Mouse (Mus musculus) left cerebral cortex, adult 2 months (tissue): ENCODE measurements around the gene Ltbp1. TPM values are rescaled to one million over a fixed set of nuclear protein-coding genes. Genes with fewer than 3 reads are reported as not detected.

Experiments
- DNase-seq, 2 experiments: peaks; one replicate each; pipeline ENCODE4 v3.0.0; 2021 to 2022; ENCODE audit warnings: low spot score in 2 of 2, mixed read lengths in 1 of 2; ENCODE audit errors: extremely low spot score in 1 of 2
- H3K27ac ChIP-seq: fragments of 200-600 bp; 2 replicates; pipeline ENCODE4 v1.8.1; 2022
- H3K4me3 ChIP-seq: fragments of 200-600 bp; 2 replicates; pipeline ENCODE4 v1.8.1; 2022
- CTCF ChIP-seq: fragments of 200-600 bp; IDR thresholded peaks from 2 replicates; pipeline ENCODE4 v1.8.1; 2022; ENCODE audit warnings: antibody characterized with exemption, mild to moderate bottlenecking, moderate library complexity
- intact Hi-C: fragments of 180-260 bp; cut with DNase I; formaldehyde crosslinking; loops from one replicate; pipeline ENCODE4 v1.15.1; 2025
- total RNA-seq, 2 experiments: library from RNA; stranded (reverse); gene quantifications; 2 replicates each; pipeline ENCODE4 v1.2.3; 2021

The Ltbp1 gene
- total RNA-seq, 2 experiments from 2014 or later = 8.5 to 9.3 TPM

DNA sequence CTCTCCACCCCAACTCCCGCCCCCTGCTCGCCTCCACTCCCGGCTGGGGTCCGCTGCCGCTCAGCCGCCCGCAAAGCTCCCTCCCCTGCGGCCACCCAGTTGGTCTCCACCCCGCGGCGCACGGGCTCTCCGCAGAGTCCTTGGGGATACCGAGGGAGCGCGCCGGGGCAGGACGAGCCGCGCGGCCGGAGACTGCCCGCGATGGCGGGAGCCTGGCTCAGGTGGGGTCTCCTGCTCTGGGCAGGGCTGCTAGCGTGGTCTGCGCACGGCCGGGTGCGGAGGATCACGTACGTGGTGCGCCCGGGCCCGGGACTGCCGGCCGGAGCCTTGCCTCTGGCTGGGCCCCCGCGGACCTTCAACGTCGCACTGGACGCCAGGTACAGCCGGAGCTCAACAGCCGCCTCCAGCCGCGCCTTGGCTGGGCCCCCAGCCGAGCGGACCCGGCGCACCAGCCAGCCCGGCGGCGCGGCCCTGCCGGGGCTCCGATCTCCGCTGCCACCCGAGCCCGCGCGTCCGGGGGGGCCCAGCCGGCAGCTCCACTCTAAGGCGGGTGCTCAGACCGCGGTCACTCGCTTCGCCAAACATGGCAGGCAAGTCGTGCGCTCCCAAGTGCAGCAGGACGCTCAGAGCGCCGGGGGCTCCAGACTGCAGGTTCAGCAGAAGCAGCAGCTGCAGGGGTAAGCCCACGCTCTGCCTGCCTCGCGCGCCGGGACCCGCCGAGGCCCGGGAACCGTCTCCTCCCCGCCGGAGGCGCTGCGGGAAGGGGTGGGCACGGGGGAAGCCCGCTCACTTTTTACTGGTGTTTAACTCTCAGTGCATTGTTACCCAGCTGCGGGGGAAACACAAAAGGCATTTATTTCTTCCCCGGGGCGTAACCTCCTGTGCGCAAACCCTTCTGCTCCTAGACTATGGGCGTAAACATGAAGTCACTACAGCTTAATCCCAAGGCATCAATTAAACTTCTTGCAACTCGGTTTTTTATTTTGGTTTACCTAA lies 615 bp downstream of the Ltbp1 start:
- no peak; the same call in 1 of the 2 replicates for TF ChIP-seq CTCF
- Histone ChIP-seq H3K27ac (no peak overlapping the region), H3K4me3 (peak overlapping the region; percentile 66)
- intact Hi-C loops = loop anchor here (1.0 to 5.0 kb wide), 2 partner anchors 81 to 195 kb away; no protein-coding TSS in a partner anchor
- DNase-seq = peak; percentile 37 to 40

DNA sequence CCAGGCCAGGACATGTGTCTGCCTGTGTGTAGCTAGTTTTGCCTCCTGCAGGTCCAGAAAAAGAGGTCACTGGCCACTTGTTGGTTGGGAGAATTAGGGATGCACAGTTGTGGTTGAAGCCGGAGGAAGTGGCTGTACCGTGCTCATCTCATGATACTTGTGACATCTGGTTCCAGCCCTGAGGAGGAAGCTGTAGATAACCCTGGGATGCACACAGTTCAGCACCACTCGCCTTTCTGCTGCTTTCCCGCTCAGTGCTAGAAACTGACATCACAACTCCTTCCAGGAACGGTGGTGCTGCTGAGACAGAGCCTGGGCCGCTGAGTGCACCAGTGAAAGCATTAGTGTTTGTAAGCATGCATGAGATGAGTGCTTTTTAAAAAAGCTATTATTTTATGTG lies 5.6 kb downstream of the Ltbp1 start:
- Histone ChIP-seq H3K27ac (no peak overlapping the region), H3K4me3 (no peak overlapping the region)
- DNase-seq = no peak
- intact Hi-C loops = no loop called here
- TF ChIP-seq CTCF = no peak

DNA sequence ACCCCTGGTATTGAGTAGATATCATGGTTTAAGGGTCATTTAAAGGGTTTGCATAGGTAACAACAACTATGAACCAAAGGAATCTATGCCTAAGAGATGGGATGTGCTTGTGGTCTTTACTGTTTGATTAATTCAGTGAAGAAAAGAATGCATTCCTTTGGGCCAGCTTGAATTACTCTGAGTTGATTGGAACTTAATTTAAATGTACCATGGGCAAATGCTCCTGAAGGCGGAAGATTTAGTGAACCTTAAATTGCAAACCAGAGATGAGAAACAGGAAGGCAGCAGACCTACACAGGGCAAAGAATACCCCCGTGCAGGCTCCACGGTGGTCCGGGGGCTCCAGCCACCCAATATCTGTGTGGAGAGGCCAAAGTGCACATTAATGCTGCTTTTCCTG lies 7.8 kb downstream of the Ltbp1 start:
- Histone ChIP-seq H3K27ac (no peak overlapping the region), H3K4me3 (no peak overlapping the region)
- intact Hi-C loops = no loop called here
- DNase-seq = no peak
- no peak for TF ChIP-seq CTCF

DNA sequence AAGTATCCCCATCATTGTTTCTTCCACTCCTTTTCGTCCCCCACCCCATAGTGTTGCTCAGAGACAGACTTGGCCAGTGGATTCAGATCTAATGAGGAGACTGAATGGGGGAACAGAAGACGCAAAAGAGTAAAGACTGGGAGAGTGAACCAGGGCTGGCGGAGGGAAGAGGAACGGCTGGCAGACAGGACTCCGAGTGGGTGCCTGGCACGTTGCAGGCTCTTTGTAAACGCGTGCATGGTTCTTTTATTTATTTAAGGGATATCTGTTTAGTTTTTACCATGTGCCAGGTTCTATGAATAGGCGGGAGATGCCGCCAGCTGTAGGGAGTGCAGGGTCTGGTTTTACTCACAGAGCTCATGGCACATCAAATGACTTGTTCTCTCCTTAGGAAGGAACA lies 8.5 kb downstream of the Ltbp1 start:
- Histone ChIP-seq H3K4me3 (no peak overlapping the region), H3K27ac (no peak overlapping the region)
- peak in 1 of 2 experiments; percentile 15 for DNase-seq
- intact Hi-C loops = no loop called here
- TF ChIP-seq CTCF = no peak

DNA sequence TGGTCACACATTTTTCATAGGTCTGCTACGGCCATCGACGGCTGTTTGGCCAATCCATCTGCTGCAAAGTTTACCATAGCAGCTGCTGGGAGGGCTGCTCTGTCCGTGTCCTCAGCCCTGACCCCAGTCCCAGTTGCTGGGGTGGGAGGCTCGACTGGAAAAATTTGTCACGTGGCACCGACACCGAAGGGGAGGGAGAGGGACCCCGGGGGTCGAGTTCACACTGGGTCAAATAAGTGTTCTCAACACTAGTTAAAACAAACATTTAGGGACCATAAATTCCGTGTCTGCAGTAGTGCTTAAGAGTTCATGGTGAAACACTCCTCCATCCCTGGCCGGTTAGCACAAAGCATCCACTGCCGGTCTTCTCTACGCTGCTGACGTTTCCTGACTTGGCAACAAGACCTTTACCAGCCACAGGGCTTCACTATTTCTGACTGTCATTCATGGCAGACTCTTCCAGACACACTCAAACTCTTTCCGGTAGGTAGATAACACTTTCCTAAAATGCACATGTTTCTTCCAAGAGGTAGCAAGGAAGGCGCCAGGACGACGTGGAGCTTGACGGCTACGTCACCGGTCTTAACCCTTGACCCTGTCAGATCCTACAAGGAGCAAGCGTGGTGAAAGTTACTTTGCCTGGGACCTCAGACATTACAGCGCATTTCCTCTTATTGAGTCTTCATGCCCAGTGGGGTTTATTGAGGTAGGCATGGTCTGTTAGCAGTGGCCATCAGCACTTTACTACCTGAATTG lies 9.4 kb downstream of the Ltbp1 start:
- H3K4me3 ChIP-seq = no peak overlapping the region
- TF ChIP-seq CTCF = no peak
- DNase-seq = no peak
- intact Hi-C loops = no loop called here
- no peak overlapping the region for H3K27ac ChIP-seq

DNA sequence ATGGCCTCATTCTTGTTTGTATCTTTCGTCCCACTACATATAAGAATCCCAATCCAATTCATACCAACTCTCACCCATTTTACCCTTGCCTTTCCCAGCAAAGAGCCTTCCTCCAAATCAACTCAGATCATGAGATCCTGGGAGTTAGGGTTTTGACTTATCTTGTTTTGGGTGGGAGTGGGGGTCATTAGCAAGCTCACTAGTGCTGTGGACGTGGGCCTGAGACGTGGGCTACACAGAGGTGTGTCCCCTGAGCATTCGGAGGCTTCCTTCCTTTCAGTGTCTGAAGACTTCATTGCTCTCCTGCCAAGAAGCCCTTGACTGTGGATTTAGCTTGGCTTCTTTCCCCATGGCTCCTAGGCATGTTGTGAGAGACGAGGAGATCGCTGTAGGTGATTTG lies 10.2 kb downstream of the Ltbp1 start:
- no peak overlapping the region for H3K27ac ChIP-seq
- DNase-seq = no peak
- no peak overlapping the region for H3K4me3 ChIP-seq
- intact Hi-C loops = no loop called here
- TF ChIP-seq CTCF = no peak

DNA sequence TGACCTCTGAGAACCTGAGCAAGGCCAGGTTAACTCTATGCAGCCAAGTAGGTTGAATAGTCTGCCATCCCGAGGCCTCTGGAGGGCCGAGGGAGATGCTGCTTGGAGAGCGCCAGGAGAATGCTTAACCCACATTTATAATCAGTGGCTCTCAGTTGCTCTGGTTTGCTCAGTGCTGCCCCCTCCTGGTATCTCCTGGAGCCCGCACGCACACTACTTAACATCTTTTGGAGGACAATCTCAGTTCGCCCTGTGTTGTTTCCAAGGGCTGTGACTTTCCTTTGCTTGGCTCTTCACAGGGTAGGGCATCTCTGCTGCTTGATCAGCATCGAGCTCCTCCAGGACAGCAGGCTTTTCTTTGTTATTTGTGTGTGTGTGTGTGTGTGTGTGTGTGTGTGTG lies 12.1 kb downstream of the Ltbp1 start:
- Histone ChIP-seq H3K4me3 (no peak overlapping the region), H3K27ac (no peak overlapping the region)
- DNase-seq = no peak
- intact Hi-C loops = no loop called here
- TF ChIP-seq CTCF = peak; percentile 47

DNA sequence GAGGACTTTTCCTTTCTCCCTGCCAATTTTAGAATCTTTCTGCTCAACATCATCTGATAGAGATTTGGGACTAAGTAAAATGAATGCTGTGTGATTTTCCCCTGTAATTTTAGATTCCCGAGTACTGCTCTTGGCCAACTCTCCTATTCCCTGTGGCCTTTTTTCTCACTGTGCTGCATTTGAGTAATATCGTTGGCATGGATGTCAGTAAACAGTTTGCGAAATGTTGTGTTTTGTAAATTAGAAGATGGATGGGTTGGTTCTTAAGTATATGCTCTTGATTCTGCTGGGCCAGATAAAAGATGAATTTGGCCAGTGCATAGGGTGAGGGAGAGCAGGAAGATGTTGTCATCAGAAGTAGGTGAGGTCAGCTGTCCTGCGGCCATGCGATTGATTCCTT lies 12.8 kb downstream of the Ltbp1 start:
- no peak overlapping the region for H3K4me3 ChIP-seq
- DNase-seq = no peak
- intact Hi-C loops = no loop called here
- no peak for TF ChIP-seq CTCF
- H3K27ac ChIP-seq = no peak overlapping the region

DNA sequence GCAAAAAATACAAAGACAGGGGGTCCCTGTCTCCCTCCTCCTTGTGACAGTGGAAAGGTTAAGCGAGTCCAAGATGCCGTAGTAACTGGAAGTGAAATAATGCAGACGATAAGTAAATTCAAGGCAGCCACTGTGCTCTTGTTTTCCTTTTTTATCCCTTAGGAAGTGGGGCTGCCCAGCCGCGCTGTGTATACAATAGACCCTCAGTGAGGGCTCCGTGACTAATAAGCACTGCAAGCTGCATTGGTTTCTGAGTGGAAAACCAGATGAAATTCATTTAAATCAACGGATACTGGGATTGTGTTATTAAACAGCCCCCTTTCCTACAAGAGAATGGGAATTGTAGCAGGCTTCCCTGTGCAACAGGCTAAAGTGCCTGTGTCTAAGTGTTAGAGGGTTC lies 14.7 kb downstream of the Ltbp1 start:
- Histone ChIP-seq H3K27ac (no peak overlapping the region), H3K4me3 (no peak overlapping the region)
- intact Hi-C loops = no loop called here
- DNase-seq = no peak
- TF ChIP-seq CTCF = no peak

DNA sequence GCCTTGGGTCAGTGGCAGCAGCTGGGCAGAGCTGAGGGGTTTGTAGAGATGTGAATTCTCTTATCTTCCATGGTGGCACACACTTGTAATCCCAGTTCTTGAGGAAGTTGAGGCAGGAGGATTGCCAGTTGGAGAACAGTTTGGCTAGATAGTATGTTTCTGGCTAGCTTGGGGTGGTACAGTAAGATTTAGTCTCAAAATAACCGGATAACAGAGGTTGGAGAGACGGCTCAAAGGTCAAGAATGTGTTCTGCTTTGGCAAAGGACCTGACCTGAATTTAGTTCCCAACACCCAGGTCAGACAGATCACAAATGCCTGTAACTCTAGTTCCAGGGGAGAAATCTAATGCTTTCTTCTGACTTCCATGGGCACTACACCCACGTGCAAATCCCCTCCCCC lies 15.3 kb downstream of the Ltbp1 start:
- intact Hi-C loops = no loop called here
- no peak for TF ChIP-seq CTCF
- H3K27ac ChIP-seq = no peak overlapping the region
- no peak overlapping the region for H3K4me3 ChIP-seq
- DNase-seq = no peak

DNA sequence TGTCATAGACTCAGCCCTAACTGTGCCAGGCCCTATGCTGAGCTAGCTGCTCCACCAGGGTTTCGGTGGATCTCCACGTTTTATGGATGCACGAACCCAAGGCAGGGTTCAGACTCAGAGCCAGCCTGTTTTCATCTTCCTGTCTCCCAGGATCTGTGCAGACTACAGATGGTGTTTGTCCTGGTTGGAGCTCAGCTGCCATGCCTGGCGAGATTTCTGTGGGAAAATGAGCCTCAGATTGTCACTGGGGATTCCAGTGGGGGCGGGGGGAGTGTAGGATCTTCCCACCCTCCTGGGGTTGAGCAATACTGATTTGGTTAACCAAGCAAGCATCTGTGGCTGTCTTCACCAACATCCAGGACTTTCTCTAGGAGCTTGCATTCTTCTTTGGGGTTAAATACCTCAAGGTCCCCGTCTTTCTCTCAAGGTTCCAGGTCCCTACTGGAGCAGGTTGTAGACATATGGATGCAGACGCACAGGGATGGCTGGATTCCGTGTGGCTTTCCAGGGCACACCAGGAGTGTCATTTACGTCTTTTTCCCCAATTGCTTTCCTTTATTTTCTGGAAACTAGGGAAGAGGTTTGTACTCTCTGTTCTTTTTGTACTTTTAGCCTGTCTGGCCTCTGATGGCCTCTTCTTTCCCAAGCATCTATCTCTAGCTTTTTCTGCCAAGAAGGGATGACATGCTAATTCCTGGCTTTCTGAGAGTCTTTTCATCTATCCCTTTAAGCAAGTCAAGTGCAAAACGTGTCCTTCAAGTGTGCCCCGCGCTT lies 22.2 kb downstream of the Ltbp1 start:
- H3K27ac ChIP-seq = no peak overlapping the region
- intact Hi-C loops = no loop called here
- TF ChIP-seq CTCF = no peak
- H3K4me3 ChIP-seq = no peak overlapping the region
- DNase-seq = peak; percentile 13 to 19
